Mouse (Mus musculus) kidney, postnatal 0 days (tissue): ENCODE data around the gene Myh9. TPM values are rescaled to one million over a fixed set of nuclear protein-coding genes. Genes with fewer than 3 reads are reported as not detected.
A peak's percentile ranks its signal among the peaks of the same experiment; 100 is the strongest.

Source experiments
- ATAC-seq: fragments of 200-750 bp; cut with Nextera tagmentation; replicated peaks from 2 replicates; pipeline ENCODE4 v1.8.0; 2017; ENCODE audit warnings: low read depth, moderate number of reproducible peaks, moderate TSS enrichment, moderate library complexity; ENCODE audit not compliant: low FRiP score
- DNase-seq: peaks from one replicate; pipeline ENCODE4 v3.0.0-alpha.2; 2016; ENCODE audit warnings: low spot score
- H3K27ac ChIP-seq: fragments of 300-500 bp; sonication (generic); 2 replicates; pipeline ENCODE4 v1.5.1; 2014; ENCODE audit warnings: mild to moderate bottlenecking
- H3K27me3 ChIP-seq: fragments of 300-500 bp; sonication (generic); 2 replicates; pipeline ENCODE4 v1.6.1; 2014; ENCODE audit warnings: low read length, mixed read lengths; ENCODE audit not compliant: insufficient read depth
- H3K36me3 ChIP-seq: fragments of 300-500 bp; sonication (generic); 2 replicates; pipeline ENCODE4 v1.6.1; 2014; ENCODE audit warnings: low read length, mixed read lengths; ENCODE audit not compliant: insufficient read depth
- H3K4me1 ChIP-seq: fragments of 300-500 bp; sonication (generic); replicated peaks from 2 replicates; pipeline ENCODE4 v1.6.1; 2014; ENCODE audit warnings: antibody characterized with exemption, low read length, mixed read lengths; ENCODE audit not compliant: insufficient read depth
- H3K4me2 ChIP-seq: fragments of 300-500 bp; sonication (generic); 2 replicates; pipeline ENCODE4 v1.6.1; 2014; ENCODE audit warnings: mild to moderate bottlenecking, low read length, moderate library complexity, mixed read lengths
- H3K4me3 ChIP-seq: fragments of 300-500 bp; sonication (generic); replicated peaks from 2 replicates; pipeline ENCODE4 v1.5.1; 2014; ENCODE audit warnings: low read depth, low read length
- H3K9ac ChIP-seq: fragments of 300-500 bp; sonication (generic); 2 replicates; pipeline ENCODE4 v1.6.1; 2014; ENCODE audit warnings: low read depth, low read length
- H3K9me3 ChIP-seq: fragments of 300-500 bp; sonication (generic); replicated peaks from 2 replicates; pipeline ENCODE4 v1.6.1; 2016; ENCODE audit warnings: low read length, inconsistent platforms, mixed read lengths
- CTCF ChIP-seq: IDR thresholded peaks from 2 replicates; pipeline ENCODE4 v1.5.1; 2016; ENCODE audit warnings: antibody characterized with exemption, low read depth, mild to moderate bottlenecking, moderate library complexity
- WGBS: fragments of 180-500 bp; shearing (Covaris S2); extraction: QIAGEN DNeasy Blood & Tissue Kit; methylation state at CpG from one replicate; pipeline ENCODE4 v1.1.7; 2014; 5-methylcytosine and 5-hydroxymethylcytosine counted together
- polyA plus RNA-seq: library from polyadenylated mRNA; unstranded; fragments of >200 nt; fragmentation: Nextera tagmentation; extraction: Ambion mirVana; gene quantifications from 2 replicates; pipeline ENCODE4 v1.2.1, GENCODE M21; 2015

Gene Myh9
- polyA plus RNA-seq, 1 experiment from 2014 or later = 52.9 TPM

DNA sequence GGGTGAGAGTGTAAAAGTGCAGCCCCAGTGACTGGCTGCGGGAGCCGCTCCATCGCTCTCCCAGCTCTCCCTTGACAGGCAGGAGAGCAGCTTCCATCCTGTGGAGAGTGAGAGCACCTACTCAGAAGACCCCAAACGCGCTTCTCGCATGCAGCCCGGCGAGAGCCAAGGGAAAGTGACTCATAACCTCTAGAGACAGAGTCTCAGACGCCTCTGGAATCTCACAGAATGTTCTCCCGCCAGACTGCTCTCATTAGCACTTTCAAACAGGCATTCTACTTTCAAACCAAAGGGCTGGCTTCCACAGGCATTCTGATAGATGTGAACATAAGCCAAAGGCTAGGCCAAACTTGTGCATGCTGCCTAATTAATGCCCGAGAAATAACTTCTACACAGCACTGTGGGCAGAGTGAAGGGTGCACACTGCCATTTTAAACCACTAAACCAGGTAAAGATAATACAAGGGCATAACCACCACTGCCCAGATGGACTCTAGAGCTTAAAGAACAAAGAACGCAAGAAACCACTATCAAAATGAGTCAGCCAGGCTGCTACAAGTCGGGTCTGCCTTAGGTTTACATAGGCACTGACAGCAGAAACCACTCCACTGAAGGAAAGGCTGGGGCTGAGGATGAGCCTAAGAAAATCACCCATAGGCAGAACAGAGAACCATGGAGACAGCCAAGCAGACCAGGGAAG, 35.3 kb downstream of the Myh9 start:
- DNase-seq (no peak), ATAC-seq (no peak)
- Histone ChIP-seq H3K9ac (no peak overlapping the region), H3K27me3 (no peaks in the 10 kb centered on the region), H3K4me2 (no peak overlapping the region), H3K4me1 (peaks cover 7% of the 10 kb centered on the region; the same call in 1 of the 2 replicates), H3K36me3 (peaks cover 75% of the 10 kb centered on the region), H3K4me3 (no peak overlapping the region), H3K9me3 (no peaks in the 10 kb centered on the region), H3K27ac (no peak overlapping the region)
- 75% methylated on average over 13 of the region's 13 CpGs for WGBS
- TF ChIP-seq CTCF = no peak

DNA sequence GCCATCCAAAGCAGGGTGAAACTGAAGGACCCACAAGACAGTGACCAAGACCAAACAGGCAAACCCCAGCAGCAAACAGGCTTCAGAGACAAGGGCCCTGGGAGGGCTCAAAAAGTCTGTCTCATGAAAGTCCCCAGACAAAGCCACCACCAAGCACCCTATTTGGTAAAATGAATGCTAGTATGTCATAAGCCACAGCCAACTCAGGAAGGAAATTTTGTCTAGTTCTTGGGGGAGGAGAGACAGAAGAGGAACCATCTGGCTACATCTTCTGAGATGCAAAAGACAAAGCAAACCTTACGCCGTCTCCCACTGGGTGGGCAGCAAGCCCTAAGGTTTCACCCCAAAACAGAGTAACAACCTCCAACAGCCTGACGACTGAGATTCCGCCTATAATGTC, 36.3 kb downstream of the Myh9 start:
- ATAC-seq (no peak), DNase-seq (no peak)
- H3K9ac ChIP-seq = no peak overlapping the region
- 88% methylated on average over 4 of the region's 4 CpGs for WGBS
- H3K4me1 ChIP-seq = peaks cover 15% of the 10 kb centered on the region
- no peaks in the 10 kb centered on the region for H3K9me3 ChIP-seq
- TF ChIP-seq CTCF = no peak
- no peak overlapping the region for H3K27ac ChIP-seq
- H3K36me3 ChIP-seq = peaks cover 78% of the 10 kb centered on the region
- H3K4me3 ChIP-seq = no peak overlapping the region
- H3K27me3 ChIP-seq = no peaks in the 10 kb centered on the region
- H3K4me2 ChIP-seq = no peak overlapping the region

DNA sequence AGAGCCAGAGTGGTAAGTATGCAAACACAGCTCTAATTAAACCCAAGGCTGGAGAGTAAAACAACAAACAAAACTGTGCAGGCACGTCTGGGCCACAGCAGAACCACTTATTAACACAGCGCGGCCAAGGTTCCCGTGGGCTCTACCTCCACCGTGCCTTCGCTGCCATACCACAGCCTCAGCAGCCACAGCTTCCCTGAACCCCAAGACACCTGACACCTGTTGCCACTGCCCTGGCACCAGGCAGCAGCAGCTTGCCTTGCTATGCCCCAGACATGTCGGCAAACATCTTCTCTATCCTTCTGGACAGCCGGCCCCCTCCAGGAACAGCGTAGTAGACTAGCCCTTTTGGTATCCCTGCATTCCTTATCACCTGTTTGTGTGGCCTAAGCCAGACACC, 37.0 kb downstream of the Myh9 start:
- H3K27ac ChIP-seq = peak overlapping the region; percentile 33; the same call in 1 of the 2 replicates

DNA sequence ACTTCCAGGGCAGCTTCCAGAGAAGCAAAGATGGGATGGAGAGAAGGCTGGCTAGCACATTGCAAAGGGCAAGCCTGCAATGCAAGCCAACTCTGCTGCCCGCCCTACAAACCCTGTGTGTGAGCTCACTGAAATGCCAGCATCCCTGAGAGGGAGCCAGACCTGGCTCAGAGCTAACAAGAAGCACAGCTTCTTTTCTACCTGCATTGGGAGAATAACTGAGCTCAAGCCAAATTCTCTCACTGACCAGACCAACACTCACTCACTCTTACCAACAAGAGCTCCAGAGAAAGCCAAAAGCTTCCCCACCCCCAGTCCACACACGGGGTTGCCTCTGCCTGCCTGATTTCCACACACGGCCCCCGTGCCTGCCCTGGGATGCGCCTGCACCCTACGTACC, 37.5 kb downstream of the Myh9 start:
- Histone ChIP-seq H3K27ac (0 out of 2 replicates have a peak overlapping the region, but pooled peaks have one; percentile 33), H3K4me3 (no peak overlapping the region), H3K9me3 (no peaks in the 10 kb centered on the region), H3K9ac (no peak overlapping the region), H3K4me1 (peaks cover 20% of the 10 kb centered on the region), H3K4me2 (no peak overlapping the region), H3K36me3 (peaks cover 80% of the 10 kb centered on the region), H3K27me3 (no peaks in the 10 kb centered on the region)
- TF ChIP-seq CTCF = no peak
- WGBS = 78% methylated on average over 6 of the region's 6 CpGs
- DNase-seq (no peak), ATAC-seq (no peak)

More for the DNA sequence above, 37.0 kb downstream of the Myh9 start:
- Histone ChIP-seq H3K9me3 (no peaks in the 10 kb centered on the region), H3K4me3 (no peak overlapping the region), H3K27me3 (no peaks in the 10 kb centered on the region), H3K9ac (no peak overlapping the region), H3K4me2 (no peak overlapping the region), H3K4me1 (peaks cover 16% of the 10 kb centered on the region), H3K36me3 (peaks cover 76% of the 10 kb centered on the region)
- DNase-seq = no peak
- 75% methylated on average over 9 of the region's 9 CpGs for WGBS
- no peak for ATAC-seq
- no peak for TF ChIP-seq CTCF

DNA sequence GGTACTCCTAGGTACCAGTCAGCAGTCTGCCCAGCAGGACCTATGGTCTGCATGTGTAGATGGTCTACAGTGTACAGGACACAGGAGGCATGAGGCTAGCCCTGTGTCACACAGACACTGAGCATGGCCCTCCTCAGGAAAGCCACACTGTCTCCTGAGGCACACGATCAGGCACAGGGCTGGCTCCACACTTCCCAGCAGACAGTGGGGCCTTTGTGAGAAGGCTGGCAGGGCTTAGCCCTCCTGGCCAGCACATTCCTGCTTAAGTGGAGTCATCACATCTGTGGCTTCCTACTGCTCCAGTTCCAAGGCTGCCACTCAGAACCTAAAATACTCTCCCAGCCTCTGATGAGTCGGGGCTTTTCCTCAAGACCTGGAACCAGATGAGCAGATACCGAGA, 38.2 kb downstream of the Myh9 start:
- 0 out of 2 replicates have a peak overlapping the region, but pooled peaks have one; percentile 13 for H3K27ac ChIP-seq
- 82% methylated on average over 3 of the region's 3 CpGs for WGBS
- peaks cover 75% of the 10 kb centered on the region for H3K36me3 ChIP-seq
- DNase-seq = no peak
- H3K27me3 ChIP-seq = no peaks in the 10 kb centered on the region
- no peak overlapping the region for H3K9ac ChIP-seq
- no peak for TF ChIP-seq CTCF
- no peak for ATAC-seq
- no peak overlapping the region for H3K4me2 ChIP-seq
- peaks cover 27% of the 10 kb centered on the region for H3K4me1 ChIP-seq
- no peak overlapping the region for H3K4me3 ChIP-seq
- no peaks in the 10 kb centered on the region for H3K9me3 ChIP-seq

DNA sequence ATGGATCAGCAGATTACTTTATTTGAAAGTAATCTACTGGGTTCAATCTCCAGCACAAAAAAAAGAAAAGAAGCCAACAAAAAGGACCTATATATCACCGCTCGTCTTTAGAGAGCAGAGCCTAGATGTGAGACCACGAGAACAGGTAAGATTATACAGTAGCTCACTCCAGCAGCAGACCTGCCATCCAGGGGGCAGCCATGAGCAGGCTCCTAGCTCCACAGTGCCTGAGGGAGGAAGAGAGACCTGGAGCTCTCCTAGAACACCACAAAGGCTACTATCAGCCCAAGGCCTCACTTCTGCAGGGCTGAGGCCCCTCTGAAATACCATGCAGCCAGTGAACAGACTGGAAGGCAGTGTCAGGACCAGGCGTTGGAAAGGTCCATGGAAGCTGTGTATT, 39.0 kb downstream of the Myh9 start:
- ATAC-seq = no peak
- peak; percentile 45; the same call in 1 of the 2 replicates for TF ChIP-seq CTCF
- H3K4me1 ChIP-seq = peaks cover 32% of the 10 kb centered on the region
- 77% methylated on average over 4 of the region's 4 CpGs for WGBS
- H3K9me3 ChIP-seq = no peaks in the 10 kb centered on the region
- peaks cover 71% of the 10 kb centered on the region for H3K36me3 ChIP-seq
- no peaks in the 10 kb centered on the region for H3K27me3 ChIP-seq
- H3K4me3 ChIP-seq = no peak overlapping the region
- no peak overlapping the region for H3K9ac ChIP-seq
- DNase-seq = no peak
- 0 out of 2 replicates have a peak overlapping the region, but pooled peaks have one; percentile 13 for H3K27ac ChIP-seq
- no peak overlapping the region for H3K4me2 ChIP-seq
